In the genomic region with DNA sequence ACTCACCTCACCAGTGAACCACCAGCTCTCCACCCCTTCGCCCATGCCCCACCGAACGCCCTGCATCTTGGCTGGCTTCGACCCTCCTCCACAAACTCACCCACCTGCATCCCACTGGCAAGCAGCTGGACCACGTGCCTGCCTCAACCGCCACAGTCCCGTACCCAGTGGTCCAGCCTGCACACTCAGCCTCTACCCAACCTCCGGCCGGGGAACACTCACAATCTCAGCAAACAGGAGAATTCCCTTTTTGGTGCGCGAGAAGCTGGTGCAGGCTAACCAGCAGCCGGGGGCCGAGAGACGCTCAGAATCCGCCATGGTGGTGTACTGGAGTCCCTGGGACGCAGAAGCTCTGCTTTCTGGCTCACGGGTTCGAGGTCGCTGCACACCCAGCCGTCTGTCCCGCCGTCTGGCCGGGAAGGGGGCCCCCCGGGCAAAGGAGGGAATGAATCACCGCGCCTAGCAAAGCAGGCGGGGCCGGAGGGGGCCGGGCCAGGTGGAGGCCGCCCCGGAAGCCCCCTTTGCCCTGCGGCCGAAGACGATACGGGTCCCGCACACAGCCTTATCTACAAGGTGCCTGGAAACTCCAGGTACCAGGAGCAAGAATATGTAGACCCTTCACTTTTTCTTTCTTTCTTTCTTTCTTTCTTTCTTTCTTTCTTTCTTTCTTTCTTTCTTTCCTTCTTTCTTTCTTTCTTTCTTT, we compare ENCODE assay signal across 8 mouse cellular contexts. TPM values are rescaled to one million over a fixed set of nuclear protein-coding genes. Genes with fewer than 3 reads are reported as not detected.
DNase-seq lines count a peak whose midpoint lies in the region; TF ChIP-seq lines count a peak whose summit lies in the region.

A gene (minus strand): TSS at position 470 of the 703 bp plus-strand sequence.

- H3K4me3 ChIP-seq in heart, adult 2 months, result peak within 1 kb of the TSS; percentile 59
- H3K4me3 ChIP-seq in kidney, adult 2 months (ENCODE audit: insufficient read depth, low read depth, low read length), result peak within 1 kb of the TSS; percentile 86

- no peaks in the 10 kb centered on the region for H3K27me3 ChIP-seq in heart, adult 2 months (ENCODE audit: control insufficient read depth, insufficient read depth, low read length)
- H3K27me3 ChIP-seq in kidney, adult 2 months (replicated peaks; ENCODE audit: control insufficient read depth, insufficient read depth, low read length), result no peaks in the 10 kb centered on the region

- peak within 1 kb of the TSS; percentile 87 for H3K9ac ChIP-seq in heart, adult 2 months (ENCODE audit: low read depth, low read length)

- TF ChIP-seq CTCF in heart, adult 2 months (IDR thresholded peaks at IDR 0.05), result no peak
- no peak for TF ChIP-seq CTCF in kidney, adult 2 months (conservative IDR thresholded peaks at IDR 0.05; ENCODE audit: insufficient read depth, insufficient read length, low read depth, low read length)

- peaks cover under 1% of the 10 kb centered on the region for H3K36me3 ChIP-seq in heart, adult 2 months (ENCODE audit: control insufficient read depth, insufficient read depth, low read length)
- peaks cover 2% of the 10 kb centered on the region; the same call in 1 of the 2 replicates for H3K36me3 ChIP-seq in kidney, adult 2 months (ENCODE audit: control insufficient read depth, insufficient read depth, low read length)

- no peak for TF ChIP-seq EP300 in heart, adult 2 months (IDR thresholded peaks at IDR 0.05; ENCODE audit: insufficient read depth, low read depth, low read length)

- peak; percentile 24; the same call in 1 of the 2 replicates for TF ChIP-seq POLR2A in heart, adult 2 months (IDR thresholded peaks at IDR 0.05; ENCODE audit: insufficient read depth, low read depth, low read length)
- no peak for TF ChIP-seq POLR2A in kidney, adult 2 months (IDR thresholded peaks at IDR 0.05; ENCODE audit: low read depth, low read length)

- DNase-seq in 3134 (ENCODE audit: extremely low read depth, insufficient read length, low spot score) (peak; percentile 72), ES-CJ7 (ENCODE audit: low read depth, low spot score) (peak; percentile 37)
- DNase-seq in embryo, embryonic 9.5 days (ENCODE audit: extremely low spot score), result peak; percentile 28
- DNase-seq in heart, adult 2 months, result peak; percentile 64 to 67
- DNase-seq in kidney, adult 2 months, result peak; percentile 35
- peak; percentile 39 for DNase-seq in lung, postnatal 10 days
- DNase-seq in spleen, postnatal 36 days (ENCODE audit: low spot score in 2 of 2), result peak; percentile 50 to 63
- DNase-seq in layer of hippocampus, adult 9-11 months, result no peak

- whole genome bisulfite sequencing in heart, adult 2 months, result 17% methylated on average over 36 of the region's 36 CpGs
- 3% methylated on average over 34 of the region's 36 CpGs for whole genome bisulfite sequencing in kidney, adult 2 months

- no peaks in the 10 kb centered on the region for H3K79me2 ChIP-seq in heart, adult 2 months (replicated peaks; ENCODE audit: control insufficient read depth, insufficient read depth, low read length)

- intact Hi-C loops in heart, adult 2 months (cut with DNase I), result no loop called here

- peaks cover 3% of the 10 kb centered on the region; the same call in 1 of the 2 replicates for H3K4me1 ChIP-seq in heart, adult 2 months (ENCODE audit: control insufficient read depth, insufficient read depth, low read length)
- peaks cover 2% of the 10 kb centered on the region; the same call in 1 of the 2 replicates for H3K4me1 ChIP-seq in kidney, adult 2 months (ENCODE audit: control insufficient read depth, insufficient read depth, low read length)

- peak within 1 kb of the TSS; percentile 74 for H3K27ac ChIP-seq in heart, adult 2 months
- H3K27ac ChIP-seq in kidney, adult 2 months (ENCODE audit: insufficient read depth, low read depth, low read length), result peak within 1 kb of the TSS; percentile 72

RNA-seq across cellular contexts. Expression of the gene that starts here (rescaled TPM):
- 10 to 100 TPM; 40.3 to 56.3 TPM for total RNA-seq in heart, adult 2 months (2021)
- 118 and 159 TPM in 2 replicates for polyA plus RNA-seq in heart, adult 2 months (2012; rRNA removed)
- polyA plus RNA-seq in kidney, adult 2 months (2012; rRNA removed), result 72.2 and 74.1 TPM in 2 replicates
